In genomic region chr9:115214572-115215571, GRCm38 (mm10) we compare ENCODE assay signal across 10 mouse cellular contexts.
DNase-seq lines count a peak whose midpoint lies in the region; ATAC-seq and TF ChIP-seq lines count a peak whose summit lies in the region.
"Had no signal": no experiment of that assay in that cellular context is flagged by ENCODE, and none has a peak within 500 bp of the region (broad histone marks: within the 10 kb centered on the region; RNA-seq: fewer than 3 reads in every experiment).

No protein-coding gene starts in this region.

- DNase-seq in kidney, adult 18-20 months: no peak
- no peak for DNase-seq in thymus, adult 2 months
- no peak for DNase-seq in thymus, postnatal 25 days
- no peak for DNase-seq in stomach, postnatal 0 days (ENCODE audit: low spot score)
- DNase-seq in right cerebral cortex, postnatal 36 days (ENCODE audit: low spot score in 2 of 2): no peak
- DNase-seq in cerebellum, adult 18-20 months: no peak
- DNase-seq: cerebellum, postnatal 14 days; heart, adult 11 months had no signal

- TF ChIP-seq POLR2A in thymus, adult 2 months (IDR thresholded peaks at IDR 0.05; ENCODE audit: control insufficient read depth, extremely low read depth, insufficient read depth, low read length, poor library complexity): no peak

- H3K36me3 ChIP-seq in kidney, embryonic 16.5 days (ENCODE audit: insufficient read depth, low read length): no peaks in the 10 kb centered on the region
- no peaks in the 10 kb centered on the region for H3K36me3 ChIP-seq in thymus, adult 2 months (ENCODE audit: control insufficient read depth, insufficient read depth, low read length)
- no peaks in the 10 kb centered on the region for H3K36me3 ChIP-seq in stomach, postnatal 0 days (ENCODE audit: control insufficient read depth, insufficient read depth, low read length)

- no peak for TF ChIP-seq CTCF in thymus, adult 2 months (IDR thresholded peaks at IDR 0.05; ENCODE audit: borderline replicate concordance, control insufficient read depth, extremely low read depth, insufficient read depth, low read length, poor library complexity)
- TF ChIP-seq CTCF in stomach, postnatal 0 days (IDR thresholded peaks at IDR 0.05; ENCODE audit: low read depth): peak; percentile 40

- no peak overlapping the region for H3K4me3 ChIP-seq in kidney, embryonic 16.5 days (ENCODE audit: low read length)
- no peak overlapping the region for H3K4me3 ChIP-seq in thymus, adult 2 months (ENCODE audit: control insufficient read depth, insufficient read depth, low read length)
- H3K4me3 ChIP-seq in stomach, postnatal 0 days (ENCODE audit: low read depth, low read length): no peak overlapping the region

- 12% methylated on average over 7 of the region's 7 CpGs for WGBS in kidney, embryonic 16.5 days
- WGBS in thymus, adult 2 months: 21% methylated on average over 7 of the region's 7 CpGs
- WGBS in stomach, postnatal 0 days: 22% methylated on average over 7 of the region's 7 CpGs

- ATAC-seq in kidney, embryonic 16.5 days (ENCODE audit: low FRiP score, low TSS enrichment): peak; percentile 78
- peak; percentile 37; the same call in 1 of the 2 replicates for ATAC-seq in granulocyte monocyte progenitor cell, adult 5-6 weeks (replicated peaks; ENCODE audit: poor library complexity, severe bottlenecking)
- no peak for ATAC-seq in stomach, postnatal 0 days (ENCODE audit: low FRiP score, low TSS enrichment)

- H3K4me2 ChIP-seq in kidney, embryonic 16.5 days (replicated peaks; ENCODE audit: low read depth, low read length): no peak overlapping the region
- H3K4me2 ChIP-seq in stomach, postnatal 0 days (replicated peaks; ENCODE audit: low read depth): no peak overlapping the region

- H3K27ac ChIP-seq in kidney, embryonic 16.5 days (ENCODE audit: low read length): peak overlapping the region; percentile 66
- peak overlapping the region; percentile 41; the same call in 1 of the 2 replicates for H3K27ac ChIP-seq in thymus, adult 2 months (ENCODE audit: control insufficient read depth, insufficient read depth, low read length)
- 0 out of 2 replicates have a peak overlapping the region, but pooled peaks have one; percentile 8 for H3K27ac ChIP-seq in stomach, postnatal 0 days (replicated peaks)

- no peaks in the 10 kb centered on the region for H3K27me3 ChIP-seq in kidney, embryonic 16.5 days (ENCODE audit: insufficient read depth, low read length)
- no peaks in the 10 kb centered on the region for H3K27me3 ChIP-seq in thymus, adult 2 months (ENCODE audit: control insufficient read depth, insufficient read depth, low read length)
- no peaks in the 10 kb centered on the region for H3K27me3 ChIP-seq in stomach, postnatal 0 days (ENCODE audit: control insufficient read depth, insufficient read depth, low read length)

- peaks cover 23% of the 10 kb centered on the region for H3K4me1 ChIP-seq in kidney, embryonic 16.5 days (ENCODE audit: insufficient read depth, low read length)
- H3K4me1 ChIP-seq in thymus, adult 2 months (replicated peaks; ENCODE audit: control insufficient read depth, insufficient read depth, low read length): peaks cover 13% of the 10 kb centered on the region
- H3K4me1 ChIP-seq in stomach, postnatal 0 days (replicated peaks; ENCODE audit: control insufficient read depth, insufficient read depth): no peaks in the 10 kb centered on the region

- H3K9me3 ChIP-seq in kidney, embryonic 16.5 days (ENCODE audit: low read length): no peaks in the 10 kb centered on the region
- H3K9me3 ChIP-seq in stomach, postnatal 0 days (ENCODE audit: control insufficient read depth, low read length): no peaks in the 10 kb centered on the region

- no peak overlapping the region for H3K9ac ChIP-seq in kidney, embryonic 16.5 days (replicated peaks; ENCODE audit: low read length)
- H3K9ac ChIP-seq in stomach, postnatal 0 days (ENCODE audit: low read length): no peak overlapping the region

- TF ChIP-seq EP300 in stomach, postnatal 0 days (optimal IDR thresholded peaks at IDR 0.05): no peak

Comparison
In these comparisons a context has a peak if more than half of its experiments do, and no peak if none do; other contexts are left out.
1. H3K27ac ChIP-seq: peak in every context shown above with its lines; median percentile 66 in kidney, embryonic 16.5 days; 41 in thymus, adult 2 months; 8 in stomach, postnatal 0 days.